Mouse (Mus musculus) CH12.LX (cell line): ENCODE measurements around the gene Yif1a. TPM values are rescaled to one million over a fixed set of nuclear protein-coding genes. Genes with fewer than 3 reads are reported as not detected.
A peak's percentile ranks its signal among the peaks of the same experiment; 100 is the strongest.

Experiments
- DNase-seq: peaks from one replicate; pipeline ENCODE4 v3.0.0-alpha.2; 2013; ENCODE audit errors: extremely low read depth
- H3K27ac ChIP-seq: 2 replicates; pipeline ENCODE4 v1.5.1; 2012; ENCODE audit warnings: low read depth, mild to moderate bottlenecking, control low read depth, moderate library complexity; ENCODE audit not compliant: insufficient read depth
- H3K27me3 ChIP-seq: replicated peaks from 2 replicates; pipeline ENCODE3; 2012; ENCODE audit warnings: inconsistent platforms
- H3K36me3 ChIP-seq, 2 experiments: replicated peaks in 1 of 2; 2 replicates each; pipeline versions ENCODE3 to v1.6.1; 2012; ENCODE audit warnings: inconsistent platforms in 1 of 2, low read length in 1 of 2, mild to moderate bottlenecking in 1 of 2, mixed read lengths in 1 of 2, moderate library complexity in 1 of 2; ENCODE audit not compliant: control insufficient read depth in 1 of 2, insufficient read depth in 1 of 2
- H3K4me1 ChIP-seq, 2 experiments: 2 replicates each; pipeline ENCODE4 v1.6.1; 2012; ENCODE audit warnings: inconsistent platforms in 1 of 2, moderate library complexity in 1 of 2; ENCODE audit not compliant: insufficient read depth in 2 of 2, control insufficient read depth in 1 of 2
- H3K4me2 ChIP-seq: 2 replicates; pipeline ENCODE4 v1.6.1; 2012; ENCODE audit warnings: low read depth, mild to moderate bottlenecking, control low read depth; ENCODE audit not compliant: poor library complexity, insufficient read depth, severe bottlenecking
- H3K4me3 ChIP-seq, 3 experiments: fragments of 150-350 bp in 1 of 3; sonication (generic) in 1 of 3; replicated peaks in 1 of 3; 2 replicates each; pipeline versions ENCODE3 to v1.5.1; 2011 to 2012; ENCODE audit warnings: low read depth in 2 of 3, low read length in 2 of 3, mild to moderate bottlenecking in 2 of 3, moderate library complexity in 2 of 3, control low read depth in 1 of 3, improper control_type of control experiment in 1 of 3, inconsistent platforms in 1 of 3, mixed read lengths in 1 of 3; ENCODE audit not compliant: poor library complexity in 1 of 3
- H3K79me2 ChIP-seq: replicated peaks from 2 replicates; pipeline ENCODE4 v1.6.1; 2012; ENCODE audit warnings: mild to moderate bottlenecking, moderate library complexity; ENCODE audit not compliant: control insufficient read depth, poor library complexity, insufficient read depth, severe bottlenecking; ENCODE audit errors: extremely low read depth
- H3K9ac ChIP-seq: 2 replicates; pipeline ENCODE4 v1.6.1; 2012; ENCODE audit warnings: low read depth, mild to moderate bottlenecking, control low read depth, moderate library complexity; ENCODE audit not compliant: insufficient read depth
- H3K9me3 ChIP-seq: replicated peaks from 2 replicates; pipeline ENCODE3; 2012; ENCODE audit warnings: low read length, inconsistent platforms, mixed read lengths
- MAFK ChIP-seq: IDR thresholded peaks from 2 replicates; pipeline ENCODE4 v1.6.1; 2011; ENCODE audit warnings: low read length, improper control_type of control experiment; ENCODE audit not compliant: insufficient replicate concordance
- MAX ChIP-seq: IDR thresholded peaks from 2 replicates; pipeline ENCODE4 v1.6.1; 2011; ENCODE audit warnings: low read length, improper control_type of control experiment
- MAZ ChIP-seq: IDR thresholded peaks from 2 replicates; pipeline ENCODE4 v1.6.1; 2012; ENCODE audit warnings: low read depth, mild to moderate bottlenecking, inconsistent platforms, low read length, improper control_type of control experiment, moderate library complexity
- MXI1 ChIP-seq: IDR thresholded peaks from 2 replicates; pipeline ENCODE4 v1.6.1; 2011; ENCODE audit warnings: mild to moderate bottlenecking, low read depth, low read length, improper control_type of control experiment
- NRF1 ChIP-seq: IDR thresholded peaks from 2 replicates; pipeline ENCODE4 v1.6.1; 2014; ENCODE audit warnings: low read depth, mild to moderate bottlenecking, inconsistent platforms, low read length, improper control_type of control experiment, moderate library complexity
- TBP ChIP-seq: conservative IDR thresholded peaks from 2 replicates; pipeline ENCODE4 v1.6.1; 2011; ENCODE audit warnings: low read depth, low read length, improper control_type of control experiment
- USF2 ChIP-seq: conservative IDR thresholded peaks from 2 replicates; pipeline ENCODE4 v1.6.1; 2011; ENCODE audit warnings: low read depth, low read length, improper control_type of control experiment
- ZKSCAN1 ChIP-seq: IDR thresholded peaks from 2 replicates; pipeline ENCODE4 v1.6.1; 2012; ENCODE audit warnings: low read depth, inconsistent platforms, low read length, improper control_type of control experiment, borderline replicate concordance
- dilution Hi-C: fragments of 300-500 bp; cut with MboI; formaldehyde crosslinking; loops from 2 replicates; pipeline ENCODE4 v1.14.3; 2020; ENCODE audit warnings: low sequenced_read_pairs; ENCODE audit not compliant: extremely low pct_unique_long_range_greater_than_20kb, extremely low pct_ligation_motif_present
- in situ Hi-C: fragments of 300-500 bp; cut with MboI; formaldehyde crosslinking; loops from 3 replicates; pipeline ENCODE4 v1.14.3; 2019; ENCODE audit warnings: low sequenced_read_pairs, low pct_ligation_motif_present, low pct_unique_long_range_greater_than_20kb, mixed read lengths
- polyA plus RNA-seq: library from polyadenylated mRNA; unstranded; fragments of >175 nt; gene quantifications from 2 replicates; pipeline ENCODE4 v1.2.1, GENCODE M21; 2012; ENCODE audit warnings: low read depth; ENCODE audit not compliant: insufficient read length
- total RNA-seq, 2 experiments: library from RNA; depleted of rRNA; stranded (reverse); fragments of 300-350 nt in 1 of 2; fragments of >200 nt in 1 of 2; gene quantifications; 2 replicates each; pipeline ENCODE4 v1.2.3; 2012 to 2014

Gene Yif1a
- total and polyA plus RNA-seq, 3 experiments = 33.1 to 72.4 (median 65.0) TPM

DNA sequence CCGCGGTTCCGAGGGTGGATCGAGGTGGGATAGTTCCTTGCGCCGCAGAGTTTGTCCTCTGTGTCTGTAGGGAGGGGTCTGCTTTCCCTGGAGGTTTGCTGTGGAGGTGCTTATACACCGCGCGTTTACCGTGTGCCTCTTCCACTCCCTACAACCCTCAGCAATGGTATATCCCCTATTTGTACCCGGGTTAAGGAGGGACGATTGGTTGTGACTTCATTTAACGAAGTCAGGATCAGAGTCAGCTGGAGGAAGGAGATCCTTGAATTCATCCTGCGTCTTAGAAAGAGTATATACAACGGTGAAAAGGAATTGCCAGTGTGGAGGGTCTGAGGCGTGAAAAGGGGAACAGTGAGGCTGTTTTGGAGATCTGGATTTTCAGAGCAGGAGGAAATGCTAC lies 46.8 kb upstream of the Yif1a start:
- Histone ChIP-seq H3K9me3 (no peaks in the 10 kb centered on the region), H3K4me1 (peaks cover 12 to 40% of the 10 kb centered on the region in 2 experiments), H3K27me3 (peaks cover 3% of the 10 kb centered on the region), H3K4me3 (peak overlapping the region; percentile 72 to 95 (median 93)), H3K36me3 (peaks cover 15 to 36% of the 10 kb centered on the region in 2 experiments), H3K9ac (peak overlapping the region; percentile 73), H3K27ac (peak overlapping the region; percentile 8; the same call in 1 of the 2 replicates), H3K79me2 (peaks cover 11% of the 10 kb centered on the region), H3K4me2 (peak overlapping the region; percentile 89)
- dilution Hi-C loops = no loop called here
- TF ChIP-seq MAFK (no peak), TBP (no peak), USF2 (no peak), MAZ (no peak), MXI1 (no peak)
- in situ Hi-C loops = loop anchor here (5.0 kb wide), 1 partner anchor 46 kb away; the partner anchor contains the start of genes Tmem151a and Yif1a
- DNase-seq = no peak

DNA sequence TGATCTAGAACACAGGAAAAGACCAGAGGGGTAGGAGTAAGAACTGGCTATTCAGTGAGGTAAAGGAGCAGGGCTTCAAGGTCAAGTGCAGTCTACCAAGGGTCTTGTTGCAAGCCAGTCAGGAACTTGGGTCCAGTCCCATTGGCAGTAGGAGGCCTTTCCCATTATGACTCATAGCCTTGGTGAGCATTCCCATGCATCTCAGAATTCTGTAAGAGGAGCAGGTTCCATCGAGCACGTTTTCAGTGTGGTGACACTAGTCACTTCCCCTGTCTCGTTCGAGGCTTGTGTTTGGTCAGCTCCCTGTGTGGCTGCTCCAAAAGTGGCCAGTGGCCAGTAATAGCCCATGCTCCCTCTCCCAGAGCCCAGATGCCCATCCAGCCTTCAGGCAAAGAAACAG lies 42.8 kb upstream of the Yif1a start:
- H3K9ac ChIP-seq = no peak overlapping the region
- TF ChIP-seq TBP = no peak
- TF ChIP-seq, all 38 proteins: peak for 0
- dilution Hi-C loops = no loop called here
- Histone ChIP-seq H3K27me3 (no peaks in the 10 kb centered on the region), H3K36me3 (peaks cover 45 to 74% of the 10 kb centered on the region in 2 experiments), H3K4me2 (no peak overlapping the region), H3K4me3 (no peak overlapping the region), H3K27ac (no peak overlapping the region), H3K9me3 (no peaks in the 10 kb centered on the region), H3K4me1 (peaks cover 12 to 27% of the 10 kb centered on the region in 2 experiments), H3K79me2 (peaks cover 11% of the 10 kb centered on the region)
- no peak for DNase-seq
- in situ Hi-C loops = no loop called here

- Histone ChIP-seq H3K27ac (no peak overlapping the region), H3K27me3 (no peaks in the 10 kb centered on the region), H3K4me2 (no peak overlapping the region), H3K36me3 (peaks cover 42 to 91% of the 10 kb centered on the region in 2 experiments), H3K4me3 (no peak overlapping the region), H3K4me1 (peaks cover 9 to 13% of the 10 kb centered on the region in 2 experiments), H3K9ac (no peak overlapping the region), H3K79me2 (no peaks in the 10 kb centered on the region), H3K9me3 (no peaks in the 10 kb centered on the region)
- in situ Hi-C loops = no loop called here
- dilution Hi-C loops = no loop called here
- no peak for DNase-seq
- TF ChIP-seq ZKSCAN1 (no peak), NRF1 (no peak), MXI1 (no peak), MAX (no peak), MAZ (no peak)
Observed at GRCm38 (mm10) chr19:5048138-5049056, 39.9 kb upstream of the Yif1a start.
